Comparison of ENCODE assay signal across 12 mouse cellular contexts in the genomic region with DNA sequence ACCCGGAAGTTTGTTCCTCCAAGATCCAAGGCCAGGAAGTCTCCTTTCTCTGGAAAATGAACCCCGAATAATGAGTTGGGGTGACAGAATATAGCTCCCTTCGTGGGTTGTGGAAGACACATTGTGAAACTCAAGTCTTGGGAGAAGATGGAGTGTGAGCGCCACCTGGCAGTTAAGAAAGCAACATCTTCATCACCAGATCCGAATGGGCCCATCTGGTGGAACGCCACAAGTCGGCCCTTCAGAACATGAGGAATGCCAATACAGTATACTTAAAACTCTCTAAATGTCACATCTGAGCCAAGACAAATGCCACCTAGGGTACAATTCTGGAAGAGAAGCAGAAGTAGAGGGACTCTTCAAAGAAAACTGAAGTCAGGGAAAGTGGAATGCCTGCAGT. TPM values are rescaled to one million over a fixed set of nuclear protein-coding genes. Genes with fewer than 3 reads are reported as not detected.
DNase-seq lines count a peak whose midpoint lies in the region; ATAC-seq and TF ChIP-seq lines count a peak whose summit lies in the region.
"Had no signal": no experiment of that assay in that cellular context is flagged by ENCODE, and none has a peak within 500 bp of the region (broad histone marks: within the 10 kb centered on the region; RNA-seq: fewer than 3 reads in every experiment).

No protein-coding gene starts in this region.

- intact Hi-C loops in gastrocnemius, postnatal 36 days (cut with DNase I): no loop called here

- ATAC-seq in intestine, postnatal 0 days: no peak
- no peak for ATAC-seq in intestine, embryonic 15.5 days
- no peak for ATAC-seq in stomach, postnatal 0 days (ENCODE audit: low FRiP score, low TSS enrichment)
- ATAC-seq in erythroid progenitor cell, adult 5-6 weeks (replicated peaks; ENCODE audit: low FRiP score, poor library complexity, severe bottlenecking): no peak

- no peaks in the 10 kb centered on the region for H3K27me3 ChIP-seq in intestine, postnatal 0 days (replicated peaks; ENCODE audit: control insufficient read depth, insufficient read depth, low read length)
- H3K27me3 ChIP-seq in intestine, embryonic 15.5 days (replicated peaks): no peaks in the 10 kb centered on the region
- H3K27me3 ChIP-seq in stomach, postnatal 0 days (ENCODE audit: control insufficient read depth, insufficient read depth, low read length): no peaks in the 10 kb centered on the region
- H3K27me3 ChIP-seq: neural tube, embryonic 12.5 days had no signal

- H3K4me3 ChIP-seq in intestine, postnatal 0 days (ENCODE audit: low read depth, low read length): no peak overlapping the region
- H3K4me3 ChIP-seq in intestine, embryonic 15.5 days (replicated peaks): no peak overlapping the region
- no peak overlapping the region for H3K4me3 ChIP-seq in layer of hippocampus, adult 2 months
- H3K4me3 ChIP-seq in stomach, postnatal 0 days (ENCODE audit: low read depth, low read length): no peak overlapping the region
- H3K4me3 ChIP-seq: hindbrain, embryonic 10.5 days; neural tube, embryonic 12.5 days had no signal

- no peak overlapping the region for H3K9ac ChIP-seq in intestine, postnatal 0 days (ENCODE audit: low read depth, low read length)
- no peak overlapping the region for H3K9ac ChIP-seq in intestine, embryonic 15.5 days
- no peak overlapping the region for H3K9ac ChIP-seq in stomach, postnatal 0 days (ENCODE audit: low read length)
- H3K9ac ChIP-seq: neural tube, embryonic 12.5 days had no signal

- H3K36me3 ChIP-seq in intestine, postnatal 0 days (ENCODE audit: control insufficient read depth, insufficient read depth): peaks cover 10% of the 10 kb centered on the region; the same call in 1 of the 2 replicates
- peaks cover 41% of the 10 kb centered on the region for H3K36me3 ChIP-seq in intestine, embryonic 15.5 days
- peaks cover 11% of the 10 kb centered on the region for H3K36me3 ChIP-seq in stomach, postnatal 0 days (ENCODE audit: control insufficient read depth, insufficient read depth, low read length)

- DNase-seq in right cerebral cortex, postnatal 10 days (ENCODE audit: low spot score in 2 of 2): peak; percentile 48 to 65
- no peak for DNase-seq in right cerebral cortex, adult 18-20 months
- DNase-seq in layer of hippocampus, adult 2 months (ENCODE audit: low spot score in 2 of 2): peak; percentile 31 to 41
- DNase-seq in stomach, postnatal 0 days (ENCODE audit: low spot score): no peak
- DNase-seq in gastrocnemius, postnatal 36 days: no peak
- DNase-seq: gastrocnemius, postnatal 14 days; thymus, postnatal 4 days had no signal

- no peaks in the 10 kb centered on the region for H3K9me3 ChIP-seq in intestine, postnatal 0 days (ENCODE audit: control insufficient read depth)
- no peaks in the 10 kb centered on the region for H3K9me3 ChIP-seq in intestine, embryonic 15.5 days
- H3K9me3 ChIP-seq in stomach, postnatal 0 days (ENCODE audit: control insufficient read depth, low read length): no peaks in the 10 kb centered on the region
- H3K9me3 ChIP-seq: hindbrain, embryonic 10.5 days; neural tube, embryonic 12.5 days had no signal

- 80% methylated on average over 7 of the region's 7 CpGs for WGBS in intestine, postnatal 0 days
- WGBS in intestine, embryonic 15.5 days: 75% methylated on average over 7 of the region's 7 CpGs
- 78% methylated on average over 7 of the region's 7 CpGs for WGBS in stomach, postnatal 0 days

- no peak overlapping the region for H3K27ac ChIP-seq in intestine, postnatal 0 days (ENCODE audit: low read depth, low read length)
- H3K27ac ChIP-seq in intestine, embryonic 15.5 days: no peak overlapping the region
- no peak overlapping the region for H3K27ac ChIP-seq in layer of hippocampus, adult 2 months
- no peak overlapping the region for H3K27ac ChIP-seq in stomach, postnatal 0 days (replicated peaks)
- H3K27ac ChIP-seq: hindbrain, embryonic 10.5 days; neural tube, embryonic 12.5 days had no signal

- no peak for TF ChIP-seq EP300 in stomach, postnatal 0 days (optimal IDR thresholded peaks at IDR 0.05)

- H3K4me1 ChIP-seq in intestine, postnatal 0 days (replicated peaks; ENCODE audit: control insufficient read depth, insufficient read depth, low read length): no peaks in the 10 kb centered on the region
- H3K4me1 ChIP-seq in intestine, embryonic 15.5 days (replicated peaks): no peaks in the 10 kb centered on the region
- H3K4me1 ChIP-seq in stomach, postnatal 0 days (replicated peaks; ENCODE audit: control insufficient read depth, insufficient read depth): no peaks in the 10 kb centered on the region
- H3K4me1 ChIP-seq: hindbrain, embryonic 10.5 days; neural tube, embryonic 12.5 days had no signal

- no peak overlapping the region for H3K4me2 ChIP-seq in intestine, postnatal 0 days (replicated peaks; ENCODE audit: low read depth)
- no peak overlapping the region for H3K4me2 ChIP-seq in intestine, embryonic 15.5 days (replicated peaks)
- no peak overlapping the region for H3K4me2 ChIP-seq in stomach, postnatal 0 days (replicated peaks; ENCODE audit: low read depth)
- H3K4me2 ChIP-seq: neural tube, embryonic 12.5 days had no signal

- TF ChIP-seq CTCF in intestine, postnatal 0 days (IDR thresholded peaks at IDR 0.05; ENCODE audit: low read depth): peak; percentile 74
- TF ChIP-seq CTCF in layer of hippocampus, adult 2 months (conservative IDR thresholded peaks at IDR 0.05): peak; percentile 65
- TF ChIP-seq CTCF in stomach, postnatal 0 days (IDR thresholded peaks at IDR 0.05; ENCODE audit: low read depth): peak; percentile 74

RNA-seq across cellular contexts. Expression of a gene that starts 30.2 kb away (rescaled TPM):
- 73.1 and 74.4 TPM in 2 replicates for polyA plus RNA-seq in intestine, postnatal 0 days (2015; fragmentation: Nextera tagmentation; extraction: Ambion mirVana)
- 96.4 and 101 TPM in 2 replicates for polyA plus RNA-seq in intestine, embryonic 15.5 days (2015; fragmentation: Nextera tagmentation; extraction: Ambion mirVana)
- total RNA-seq in layer of hippocampus, adult 2 months (2021): 10 to 100 TPM; 36.4 to 36.7 TPM
- 79.8 and 84.5 TPM in 2 replicates for polyA plus RNA-seq in stomach, postnatal 0 days (2015; fragmentation: Nextera tagmentation; extraction: Ambion mirVana)
- 14.7 and 19.5 TPM in 2 replicates for total RNA-seq in erythroid progenitor cell, adult 5-6 weeks (2015; ENCODE audit: low replicate concordance)
- 16.3 and 28.5 TPM in 2 replicates for total RNA-seq in erythroid progenitor cell, adult 5-6 weeks (2017; ENCODE audit: low replicate concordance)
- total RNA-seq in gastrocnemius, postnatal 36 days (2021): 10 to 100 TPM; 14.0 to 16.5 TPM

RNA-seq across cellular contexts. Expression of a gene that starts 38.9 kb away (rescaled TPM):
- 2.5 and 2.8 TPM in 2 replicates for polyA plus RNA-seq in intestine, postnatal 0 days (2015; fragmentation: Nextera tagmentation; extraction: Ambion mirVana)
- polyA plus RNA-seq in intestine, embryonic 15.5 days (2015; fragmentation: Nextera tagmentation; extraction: Ambion mirVana): 18.8 and 22.0 TPM in 2 replicates
- total RNA-seq in layer of hippocampus, adult 2 months (2021): 1 to 10 TPM; 7.0 to 7.4 TPM
- polyA plus RNA-seq in stomach, postnatal 0 days (2015; fragmentation: Nextera tagmentation; extraction: Ambion mirVana): 7.1 and 8.9 TPM in 2 replicates
- total RNA-seq in erythroid progenitor cell, adult 5-6 weeks (2015; ENCODE audit: low replicate concordance): 7.6 and 10.5 TPM in 2 replicates
- total RNA-seq in erythroid progenitor cell, adult 5-6 weeks (2017; ENCODE audit: low replicate concordance): 5.2 and 8.5 TPM in 2 replicates
- total RNA-seq in gastrocnemius, postnatal 36 days (2021): 100 to 1,000 TPM; 208 to 209 TPM

Comparison
In these comparisons a context has a peak if more than half of its experiments do, and no peak if none do; other contexts are left out.
1. DNase-seq: peak in right cerebral cortex, postnatal 10 days (2 of 2) and layer of hippocampus, adult 2 months (2 of 2); none in right cerebral cortex, adult 18-20 months (single experiment), stomach, postnatal 0 days (single experiment) and gastrocnemius, postnatal 36 days (0 of 2).
2. RNA of a gene that starts 38.9 kb away (total RNA-seq): 208 to 209 TPM in gastrocnemius, postnatal 36 days; 5.2 to 10.5 TPM in erythroid progenitor cell, adult 5-6 weeks and 7.0 to 7.4 TPM in layer of hippocampus, adult 2 months; every median in the first group is over 10 times any median in the second.
3. Peak in every context shown above with its lines, with median percentiles within 50 percentile points of each other: CTCF ChIP-seq.